Mouse (Mus musculus) embryonic facial prominence, embryonic 14.5 days (tissue): ENCODE measurements around the gene Hcn1. TPM values are rescaled to one million over a fixed set of nuclear protein-coding genes. Genes with fewer than 3 reads are reported as not detected.

ENCODE experiments used
- ATAC-seq: fragments of 200-750 bp; cut with Nextera tagmentation; 2 replicates; pipeline ENCODE4 v1.8.0; 2017; ENCODE audit warnings: low read depth, moderate number of reproducible peaks, moderate TSS enrichment
- DNase-seq: peaks from one replicate; pipeline ENCODE4 v3.0.0-alpha.2; 2015; ENCODE audit warnings: low spot score
- H3K27ac ChIP-seq: fragments of 300-500 bp; sonication (generic); replicated peaks from 2 replicates; pipeline ENCODE4 v1.5.1; 2014; ENCODE audit warnings: low read depth, mild to moderate bottlenecking, low read length, moderate library complexity
- H3K27me3 ChIP-seq: fragments of 300-500 bp; sonication (generic); replicated peaks from 2 replicates; pipeline ENCODE4 v1.6.1; 2014; ENCODE audit warnings: low read length; ENCODE audit not compliant: control insufficient read depth, insufficient read depth
- H3K36me3 ChIP-seq: fragments of 300-500 bp; sonication (generic); 2 replicates; pipeline ENCODE4 v1.6.1; 2014; ENCODE audit warnings: low read length, mixed read lengths; ENCODE audit not compliant: control insufficient read depth, insufficient read depth
- H3K4me1 ChIP-seq: fragments of 300-500 bp; sonication (generic); 2 replicates; pipeline ENCODE4 v1.6.1; 2014; ENCODE audit warnings: antibody characterized with exemption, low read length; ENCODE audit not compliant: control insufficient read depth, insufficient read depth
- H3K4me2 ChIP-seq: fragments of 300-500 bp; sonication (generic); 2 replicates; pipeline ENCODE4 v1.6.1; 2014; ENCODE audit warnings: low read depth, mild to moderate bottlenecking, low read length, moderate library complexity, mixed read lengths
- H3K4me3 ChIP-seq: fragments of 300-500 bp; sonication (generic); 2 replicates; pipeline ENCODE4 v1.5.1; 2014; ENCODE audit warnings: low read depth, mild to moderate bottlenecking, low read length
- H3K9ac ChIP-seq: fragments of 300-500 bp; sonication (generic); 2 replicates; pipeline ENCODE4 v1.6.1; 2014; ENCODE audit warnings: low read depth, mild to moderate bottlenecking, low read length, moderate library complexity, mixed read lengths
- H3K9me3 ChIP-seq: fragments of 300-500 bp; sonication (generic); 2 replicates; pipeline ENCODE4 v1.6.1; 2016; ENCODE audit warnings: low read length; ENCODE audit not compliant: control insufficient read depth
- WGBS: fragments of 180-500 bp; shearing (Covaris S2); extraction: QIAGEN DNeasy Blood & Tissue Kit; methylation state at CpG from one replicate; pipeline ENCODE4 v1.1.7; 2014; 5-methylcytosine and 5-hydroxymethylcytosine counted together
- polyA plus RNA-seq: library from polyadenylated mRNA; unstranded; fragments of >200 nt; fragmentation: Nextera tagmentation; extraction: Ambion mirVana; gene quantifications from 2 replicates; pipeline ENCODE4 v1.2.1, GENCODE M21; 2014

The Hcn1 gene
- polyA plus RNA-seq, 1 experiment from 2014 or later: 0.26 TPM

DNA sequence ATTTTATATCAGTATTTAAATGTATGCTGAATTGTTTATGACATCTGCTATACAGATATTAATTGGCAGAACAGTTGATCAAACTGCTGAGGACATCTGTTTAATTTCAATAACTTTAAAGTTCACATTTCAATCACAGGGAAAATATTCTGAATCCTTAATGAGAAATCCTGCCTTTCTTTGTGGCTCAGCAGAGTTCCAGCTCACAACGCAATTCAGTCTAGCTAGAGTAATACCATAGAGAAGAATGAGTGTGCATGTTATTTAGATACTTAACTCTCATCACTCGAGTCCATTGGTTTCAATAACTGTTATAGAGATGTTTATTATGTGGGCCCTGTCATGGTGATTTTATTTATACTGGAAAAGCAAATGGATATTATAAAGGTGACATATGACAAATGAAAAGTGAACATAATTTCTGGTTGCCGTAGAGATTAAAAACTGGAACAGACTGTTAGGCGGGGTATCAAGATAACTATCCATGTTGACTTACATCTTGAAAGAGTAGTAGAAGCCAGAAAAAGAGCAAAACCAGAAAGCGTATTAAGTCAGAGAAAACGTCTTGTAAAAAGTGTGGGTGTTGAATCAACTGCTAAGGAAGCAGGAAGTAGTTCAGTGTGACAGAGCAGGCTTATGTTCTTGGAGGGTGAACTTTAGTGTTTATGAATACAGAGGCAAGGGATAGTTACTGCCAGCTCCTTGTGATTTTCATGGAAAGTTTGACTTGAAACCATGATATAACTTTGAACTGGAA lies 250.0 kb downstream of the Hcn1 start:
- H3K36me3 ChIP-seq: no peaks in the 10 kb centered on the region
- no peak overlapping the region for H3K9ac ChIP-seq
- H3K4me1 ChIP-seq: no peaks in the 10 kb centered on the region
- no peak overlapping the region for H3K27ac ChIP-seq
- H3K4me2 ChIP-seq: no peak overlapping the region
- DNase-seq (no peak), ATAC-seq (no peak)
- no peaks in the 10 kb centered on the region for H3K27me3 ChIP-seq
- H3K4me3 ChIP-seq: no peak overlapping the region
- H3K9me3 ChIP-seq: no peaks in the 10 kb centered on the region
- 71% methylated on average over 6 of the region's 6 CpGs for WGBS

DNA sequence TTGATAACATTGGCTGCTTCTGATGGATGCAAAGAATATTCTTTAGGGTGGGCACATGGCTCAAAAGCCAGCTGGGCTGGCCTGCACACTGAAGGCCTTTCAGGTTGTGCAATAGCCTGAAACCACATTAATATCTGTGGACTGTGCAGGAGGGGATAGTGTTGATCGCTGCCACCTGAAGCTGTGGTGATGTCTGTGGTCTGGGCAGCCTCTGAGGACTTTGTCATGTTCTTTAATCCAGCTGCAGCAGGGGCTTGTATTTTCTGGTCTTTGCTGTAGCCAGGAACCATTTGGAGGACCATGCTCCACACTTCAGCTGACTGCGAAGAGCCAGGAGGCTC lies 250.6 kb downstream of the Hcn1 start:
- Histone ChIP-seq H3K9me3 (no peaks in the 10 kb centered on the region), H3K27ac (no peak overlapping the region), H3K4me2 (no peak overlapping the region), H3K27me3 (no peaks in the 10 kb centered on the region), H3K4me3 (no peak overlapping the region), H3K4me1 (no peaks in the 10 kb centered on the region), H3K36me3 (no peaks in the 10 kb centered on the region), H3K9ac (no peak overlapping the region)
- no peak for DNase-seq
- no peak for ATAC-seq
- 92% methylated on average over 2 of the region's 2 CpGs for WGBS

- Histone ChIP-seq H3K4me2 (no peak overlapping the region), H3K4me3 (no peak overlapping the region), H3K27me3 (no peaks in the 10 kb centered on the region), H3K9me3 (no peaks in the 10 kb centered on the region), H3K36me3 (no peaks in the 10 kb centered on the region), H3K9ac (no peak overlapping the region), H3K4me1 (no peaks in the 10 kb centered on the region), H3K27ac (no peak overlapping the region)
- WGBS: 59% methylated on average over 3 of the region's 3 CpGs
- ATAC-seq (no peak), DNase-seq (no peak)
These were observed 256.3 kb downstream of the Hcn1 start for GRCm38 (mm10) chr13:117858416-117858815.

DNA sequence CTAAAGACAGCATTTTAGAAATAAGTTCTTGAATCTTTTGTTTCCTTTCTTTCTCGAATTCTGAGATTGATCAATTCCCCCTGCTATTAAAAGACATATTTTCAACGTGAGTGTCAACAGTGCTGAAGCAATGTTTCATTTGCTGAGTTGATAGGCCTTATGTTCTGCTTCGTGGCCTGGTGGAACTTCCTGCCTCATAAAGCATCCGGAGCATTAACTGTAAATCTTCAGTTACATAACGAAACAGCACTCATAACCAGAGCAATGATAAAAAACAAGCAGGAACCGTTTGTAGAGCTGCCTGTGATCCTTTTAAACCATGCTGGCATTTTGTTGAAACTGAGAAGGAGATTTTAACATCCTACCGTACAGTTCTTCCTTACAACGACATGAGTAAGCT lies 275.7 kb downstream of the Hcn1 start:
- Histone ChIP-seq H3K27me3 (no peaks in the 10 kb centered on the region), H3K9ac (no peak overlapping the region), H3K4me3 (no peak overlapping the region), H3K4me2 (no peak overlapping the region), H3K9me3 (no peaks in the 10 kb centered on the region), H3K36me3 (no peaks in the 10 kb centered on the region), H3K27ac (no peak overlapping the region), H3K4me1 (no peaks in the 10 kb centered on the region)
- WGBS: 60% methylated on average over 8 of the region's 8 CpGs
- DNase-seq (no peak), ATAC-seq (no peak)

DNA sequence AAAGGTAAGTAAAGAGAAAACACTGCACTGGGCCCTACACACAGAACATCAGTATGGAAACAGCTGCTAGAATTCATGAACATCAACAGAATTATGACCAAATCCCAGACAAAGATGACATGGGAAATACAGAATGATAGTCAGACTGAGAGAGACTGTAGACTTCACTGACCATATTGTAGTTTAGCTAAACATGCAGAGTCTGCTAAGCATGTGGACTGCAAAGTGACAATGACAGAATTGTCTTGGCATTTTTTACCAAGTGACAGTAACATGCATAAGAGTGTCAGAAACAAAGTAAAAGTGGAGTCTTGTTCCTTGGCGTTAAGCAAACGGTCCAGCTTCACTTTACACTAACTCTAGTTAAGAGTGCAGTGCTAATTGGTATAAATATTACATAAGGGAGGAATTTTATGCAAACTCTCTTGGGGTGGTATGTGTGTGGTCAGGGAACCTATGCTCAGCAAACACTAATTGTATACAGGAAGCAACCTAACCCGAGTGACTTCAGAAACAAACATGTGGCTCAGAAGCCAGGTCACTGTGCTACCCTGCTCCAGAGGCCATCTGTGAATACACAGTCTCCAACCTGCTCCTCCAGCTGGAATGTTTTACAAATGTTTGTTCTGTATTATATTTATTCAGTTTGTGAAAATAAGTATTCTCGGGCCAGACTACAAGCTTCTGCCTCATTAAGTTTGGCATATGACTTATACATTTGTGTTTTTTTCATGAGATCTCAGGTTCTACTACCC lies 278.5 kb downstream of the Hcn1 start:
- 50% methylated on average over 4 of the region's 4 CpGs for WGBS
- Histone ChIP-seq H3K4me3 (no peak overlapping the region), H3K9ac (no peak overlapping the region), H3K36me3 (no peaks in the 10 kb centered on the region), H3K9me3 (no peaks in the 10 kb centered on the region), H3K4me1 (no peaks in the 10 kb centered on the region), H3K27me3 (no peaks in the 10 kb centered on the region), H3K4me2 (no peak overlapping the region), H3K27ac (no peak overlapping the region)
- DNase-seq: peak; percentile 6
- ATAC-seq: no peak

GRCm38 (mm10) chr13:117892076-117892475 lies 290.0 kb downstream of the Hcn1 start:
- Histone ChIP-seq H3K4me3 (no peak overlapping the region), H3K27ac (no peak overlapping the region), H3K9me3 (no peaks in the 10 kb centered on the region), H3K36me3 (no peaks in the 10 kb centered on the region), H3K4me1 (no peaks in the 10 kb centered on the region), H3K27me3 (no peaks in the 10 kb centered on the region), H3K4me2 (no peak overlapping the region), H3K9ac (no peak overlapping the region)
- 73% methylated on average over 5 of the region's 5 CpGs for WGBS
- DNase-seq: no peak
- no peak for ATAC-seq

DNA sequence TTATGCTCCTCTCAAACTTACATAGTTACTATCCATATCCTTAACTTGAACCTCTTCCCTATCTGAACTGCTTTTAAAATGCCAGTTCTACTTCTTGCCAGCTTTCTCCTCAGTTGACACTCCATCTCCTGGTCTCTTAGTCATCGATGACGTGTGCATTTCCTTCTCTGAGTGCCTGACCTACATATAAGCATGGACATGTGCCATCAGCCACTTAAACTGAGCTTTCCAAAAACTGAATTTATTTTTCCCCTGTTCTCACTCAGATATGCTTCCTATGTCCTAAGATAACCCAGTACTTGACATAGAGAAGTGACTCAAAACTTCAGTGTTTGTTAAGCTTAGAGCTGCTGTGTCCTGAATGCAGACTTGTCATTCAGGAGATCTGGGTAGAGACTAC lies 295.9 kb downstream of the Hcn1 start:
- Histone ChIP-seq H3K4me2 (no peak overlapping the region), H3K36me3 (no peaks in the 10 kb centered on the region), H3K4me1 (no peaks in the 10 kb centered on the region), H3K27ac (no peak overlapping the region), H3K9me3 (no peaks in the 10 kb centered on the region), H3K9ac (no peak overlapping the region), H3K27me3 (no peaks in the 10 kb centered on the region), H3K4me3 (no peak overlapping the region)
- no peak for DNase-seq
- WGBS: 72% methylated on average over 2 of the region's 2 CpGs
- no peak for ATAC-seq

DNA sequence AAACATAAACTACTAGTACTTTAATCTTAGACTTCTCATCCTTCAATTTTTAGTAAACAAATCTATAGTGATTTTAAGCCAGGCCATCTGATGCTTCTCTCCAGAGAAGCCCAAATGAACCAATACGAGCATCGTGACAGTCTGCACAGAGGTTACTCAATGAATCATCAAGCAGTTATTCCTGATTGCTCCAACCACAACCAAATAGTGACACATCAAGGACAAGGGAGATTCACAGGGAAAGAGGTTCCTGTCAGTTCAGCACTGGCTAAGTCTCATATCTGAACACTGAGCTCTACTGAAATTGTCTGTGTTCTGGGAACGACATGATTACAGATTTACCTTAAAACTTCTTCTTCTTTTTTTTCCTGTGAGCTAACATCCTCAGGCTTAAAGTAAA lies 305.7 kb downstream of the Hcn1 start:
- WGBS: 81% methylated on average over 3 of the region's 3 CpGs
- ATAC-seq (no peak), DNase-seq (no peak)
- Histone ChIP-seq H3K9ac (no peak overlapping the region), H3K4me3 (no peak overlapping the region), H3K9me3 (no peaks in the 10 kb centered on the region), H3K36me3 (no peaks in the 10 kb centered on the region), H3K27me3 (no peaks in the 10 kb centered on the region), H3K4me1 (no peaks in the 10 kb centered on the region), H3K27ac (no peak overlapping the region), H3K4me2 (no peak overlapping the region)

DNA sequence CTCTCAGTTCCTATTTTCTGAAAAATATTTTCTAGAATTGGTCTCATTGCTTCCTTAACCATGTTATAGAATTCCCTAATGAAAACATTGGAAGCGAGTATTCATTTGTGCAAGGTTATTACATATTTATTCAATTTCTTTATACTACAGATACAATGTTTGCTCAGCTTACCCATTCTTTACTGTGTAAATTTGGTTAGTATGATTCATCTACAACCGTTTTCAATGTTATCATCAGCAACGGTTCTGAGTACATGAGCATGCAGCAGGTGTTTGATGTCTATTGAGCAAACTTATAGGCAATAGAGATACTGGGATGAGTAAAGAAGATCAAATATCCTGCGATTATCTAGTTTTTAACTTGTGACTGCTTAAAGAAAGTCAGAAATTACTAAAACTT lies 327.6 kb downstream of the Hcn1 start:
- Histone ChIP-seq H3K9ac (no peak overlapping the region), H3K27me3 (no peaks in the 10 kb centered on the region), H3K4me3 (no peak overlapping the region), H3K4me1 (no peaks in the 10 kb centered on the region), H3K9me3 (no peaks in the 10 kb centered on the region), H3K4me2 (no peak overlapping the region), H3K36me3 (no peaks in the 10 kb centered on the region), H3K27ac (no peak overlapping the region)
- WGBS: 85% methylated on average over 4 of the region's 4 CpGs
- DNase-seq (no peak), ATAC-seq (no peak)
